Mouse (Mus musculus) heart, adult 2 months (tissue): ENCODE results near the gene Smpdl3b. TPM values are rescaled to one million over a fixed set of nuclear protein-coding genes. Genes with fewer than 3 reads are reported as not detected.
A peak's percentile ranks its signal among the peaks of the same experiment; 100 is the strongest.

Experiments used
- DNase-seq, 2 experiments: peaks; one replicate each; pipeline ENCODE4 v3.0.0; 2021
- H3K27ac ChIP-seq: fragments of 200-600 bp; 2 replicates; pipeline ENCODE4 v1.8.1; 2022
- H3K27me3 ChIP-seq: fragments of 200-500 bp; 2 replicates; pipeline ENCODE4 v1.6.1; 2012; ENCODE audit warnings: mild to moderate bottlenecking, low read length, inconsistent platforms, mixed read lengths; ENCODE audit not compliant: control insufficient read depth, insufficient read depth
- H3K36me3 ChIP-seq: fragments of 200-500 bp; 2 replicates; pipeline ENCODE4 v1.6.1; 2012; ENCODE audit warnings: low read length, inconsistent platforms; ENCODE audit not compliant: control insufficient read depth, insufficient read depth
- H3K4me1 ChIP-seq: fragments of 200-500 bp; 2 replicates; pipeline ENCODE4 v1.6.1; 2011; ENCODE audit warnings: low read length; ENCODE audit not compliant: control insufficient read depth, insufficient read depth
- H3K4me3 ChIP-seq: fragments of 200-600 bp; 2 replicates; pipeline ENCODE4 v1.8.1; 2022
- H3K79me2 ChIP-seq: fragments of 200-500 bp; replicated peaks from 2 replicates; pipeline ENCODE4 v1.6.1; 2012; ENCODE audit warnings: mild to moderate bottlenecking, inconsistent platforms, low read length, moderate library complexity, mixed read lengths; ENCODE audit not compliant: control insufficient read depth, insufficient read depth
- H3K9ac ChIP-seq: fragments of 200-500 bp; 2 replicates; pipeline ENCODE4 v1.6.1; 2012; ENCODE audit warnings: low read depth, mild to moderate bottlenecking, control low read depth, inconsistent platforms, low read length, mixed read lengths
- CTCF ChIP-seq: fragments of 200-600 bp; IDR thresholded peaks from 2 replicates; pipeline ENCODE4 v1.8.1; 2022; ENCODE audit warnings: antibody characterized with exemption, mild to moderate bottlenecking, moderate library complexity
- EP300 ChIP-seq: fragments of 200-500 bp; IDR thresholded peaks from 2 replicates; pipeline ENCODE4 v1.6.1; 2011; ENCODE audit warnings: low read depth, low read length, control low read depth; ENCODE audit not compliant: insufficient read depth
- POLR2A ChIP-seq: fragments of 200-500 bp; IDR thresholded peaks from 2 replicates; pipeline ENCODE4 v1.6.1; 2011; ENCODE audit warnings: mild to moderate bottlenecking, low read depth, low read length, control low read depth; ENCODE audit not compliant: insufficient read depth
- WGBS: fragments of 180-500 bp; shearing (Covaris S2); methylation state at CpG from one replicate; pipeline ENCODE4 v1.1.7; 2018; 5-methylcytosine and 5-hydroxymethylcytosine counted together
- intact Hi-C: fragments of 180-260 bp; cut with DNase I; formaldehyde crosslinking; loops from one replicate; pipeline ENCODE4 v1.15.1; 2025
- polyA plus RNA-seq: library from polyadenylated mRNA; depleted of rRNA; stranded (reverse); fragments of >200 nt; gene quantifications from 2 replicates; pipeline ENCODE4 v1.2.3, GENCODE M21; 2012
- total RNA-seq, 2 experiments: library from RNA; stranded (reverse); gene quantifications; 2 replicates each; pipeline ENCODE4 v1.2.3; 2021

Gene Smpdl3b
- total and polyA plus RNA-seq, 3 experiments: 0.82 to 1.3 (median 0.86) TPM

DNA sequence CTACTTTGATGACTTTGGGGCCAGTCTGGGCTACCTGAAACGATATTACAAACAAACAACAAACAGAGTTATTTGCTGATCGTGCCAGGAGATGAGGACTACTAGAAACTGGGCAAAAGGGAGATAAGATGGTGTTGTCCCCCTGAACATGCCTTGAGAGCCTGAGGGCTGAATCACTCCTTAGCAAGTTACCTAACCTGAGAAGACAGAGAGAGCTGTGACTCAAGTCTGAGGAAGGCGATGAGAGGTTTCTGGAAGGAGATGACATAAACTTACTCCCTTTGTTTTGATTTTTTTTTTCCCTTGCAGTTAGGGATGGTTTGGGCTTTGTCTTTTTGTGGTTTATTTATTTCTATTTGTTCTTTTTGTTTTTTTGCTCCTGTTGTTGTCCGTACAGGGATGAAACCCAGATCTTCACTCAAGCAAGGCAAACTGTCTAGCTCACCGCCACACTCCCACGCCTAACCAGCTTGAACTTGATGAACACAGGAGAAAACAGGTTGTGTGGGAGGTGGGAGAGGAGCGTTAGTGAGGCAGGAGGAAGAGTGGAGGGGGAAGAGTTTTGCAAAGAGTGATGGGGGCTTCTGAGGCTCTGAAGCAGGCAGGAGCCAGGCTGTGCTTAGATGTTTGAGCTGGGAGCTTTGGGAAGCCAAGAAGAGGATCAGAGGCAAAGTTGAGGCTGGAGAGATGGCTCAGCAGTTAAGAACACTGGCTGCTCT lies 740 bp upstream of the Smpdl3b start:
- H3K27me3 ChIP-seq: no peaks in the 10 kb centered on the region
- H3K4me3 ChIP-seq: no peak overlapping the region
- no peak overlapping the region for H3K9ac ChIP-seq
- H3K4me1 ChIP-seq: no peaks in the 10 kb centered on the region
- WGBS: 74% methylated on average over 7 of the region's 7 CpGs
- H3K27ac ChIP-seq: no peak overlapping the region
- H3K36me3 ChIP-seq: no peaks in the 10 kb centered on the region
- DNase-seq: no peak
- TF ChIP-seq EP300 (no peak), CTCF (no peak), POLR2A (no peak)
- intact Hi-C loops: loop anchor here (5.0 kb wide), 1 partner anchor 65 kb away; no protein-coding TSS in a partner anchor
- H3K79me2 ChIP-seq: no peaks in the 10 kb centered on the region

- intact Hi-C loops: no loop called here
- Histone ChIP-seq H3K4me3 (no peak overlapping the region), H3K27me3 (no peaks in the 10 kb centered on the region), H3K36me3 (no peaks in the 10 kb centered on the region), H3K9ac (no peak overlapping the region), H3K4me1 (peaks cover 2% of the 10 kb centered on the region; the same call in 1 of the 2 replicates), H3K27ac (no peak overlapping the region), H3K79me2 (no peaks in the 10 kb centered on the region)
- 72% methylated on average over 6 of the region's 6 CpGs for WGBS
- TF ChIP-seq CTCF: no peak
- TF ChIP-seq EP300: no peak
- no peak for TF ChIP-seq POLR2A
- DNase-seq: no peak
These were observed 4.1 kb downstream of the Smpdl3b start for GRCm38 (mm10) chr4:132752992-132753391.

GRCm38 (mm10) chr4:132749258-132749982 lies 7.6 kb downstream of the Smpdl3b start:
- no peak for TF ChIP-seq CTCF
- TF ChIP-seq EP300: no peak
- no peak for TF ChIP-seq POLR2A
- DNase-seq: no peak
- intact Hi-C loops: no loop called here
- Histone ChIP-seq H3K79me2 (no peaks in the 10 kb centered on the region), H3K36me3 (no peaks in the 10 kb centered on the region), H3K4me1 (peaks cover 5% of the 10 kb centered on the region; the same call in 1 of the 2 replicates), H3K9ac (no peak overlapping the region), H3K27me3 (no peaks in the 10 kb centered on the region), H3K27ac (no peak overlapping the region), H3K4me3 (no peak overlapping the region)
- WGBS: 82% methylated on average over 6 of the region's 6 CpGs

DNA sequence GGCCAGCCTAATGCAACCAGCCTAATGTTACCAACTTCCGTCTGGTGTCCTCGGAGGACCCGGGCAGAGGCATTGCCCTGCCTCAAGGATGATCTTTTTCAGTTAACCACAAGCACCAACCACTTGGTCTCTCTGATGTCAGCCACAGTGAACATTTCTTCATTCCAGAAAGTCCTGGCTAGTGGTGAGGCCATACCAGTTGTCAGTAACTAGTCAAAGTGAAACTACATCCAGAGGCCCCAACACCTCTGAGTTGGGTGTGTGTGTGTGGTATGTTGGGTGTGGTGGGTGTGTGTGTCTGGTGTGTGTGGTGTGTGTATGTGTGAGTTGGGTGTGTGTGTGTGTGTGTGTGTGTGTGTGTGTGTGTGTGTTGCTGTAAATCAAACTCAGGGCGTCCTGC lies 8.3 kb downstream of the Smpdl3b start:
- Histone ChIP-seq H3K79me2 (no peaks in the 10 kb centered on the region), H3K4me3 (no peak overlapping the region), H3K27ac (peak overlapping the region; percentile 84; the same call in 1 of the 2 replicates), H3K4me1 (peaks cover 5% of the 10 kb centered on the region; the same call in 1 of the 2 replicates), H3K27me3 (no peaks in the 10 kb centered on the region), H3K9ac (no peak overlapping the region), H3K36me3 (no peaks in the 10 kb centered on the region)
- intact Hi-C loops: no loop called here
- DNase-seq: no peak
- no peak for TF ChIP-seq POLR2A
- TF ChIP-seq CTCF: no peak
- TF ChIP-seq EP300: no peak
- 90% methylated on average over 4 of the region's 4 CpGs for WGBS

- H3K27me3 ChIP-seq: no peaks in the 10 kb centered on the region
- peaks cover 5% of the 10 kb centered on the region; the same call in 1 of the 2 replicates for H3K4me1 ChIP-seq
- peak overlapping the region; percentile 43 for H3K4me3 ChIP-seq
- TF ChIP-seq EP300: peak; percentile 86; the same call in 1 of the 2 replicates
- TF ChIP-seq CTCF: no peak
- TF ChIP-seq POLR2A: peak; percentile 81
- H3K27ac ChIP-seq: peak overlapping the region; percentile 84
- no peaks in the 10 kb centered on the region for H3K36me3 ChIP-seq
- WGBS: 39% methylated on average over 9 of the region's 9 CpGs
- intact Hi-C loops: no loop called here
- peak; percentile 67 to 80 for DNase-seq
- H3K9ac ChIP-seq: peak overlapping the region; percentile 41
- H3K79me2 ChIP-seq: no peaks in the 10 kb centered on the region
These were observed 9.3 kb downstream of the Smpdl3b start for GRCm38 (mm10) chr4:132747664-132748259.
